Comparison of ENCODE assay signal across 8 mouse cellular contexts in the genomic region with DNA sequence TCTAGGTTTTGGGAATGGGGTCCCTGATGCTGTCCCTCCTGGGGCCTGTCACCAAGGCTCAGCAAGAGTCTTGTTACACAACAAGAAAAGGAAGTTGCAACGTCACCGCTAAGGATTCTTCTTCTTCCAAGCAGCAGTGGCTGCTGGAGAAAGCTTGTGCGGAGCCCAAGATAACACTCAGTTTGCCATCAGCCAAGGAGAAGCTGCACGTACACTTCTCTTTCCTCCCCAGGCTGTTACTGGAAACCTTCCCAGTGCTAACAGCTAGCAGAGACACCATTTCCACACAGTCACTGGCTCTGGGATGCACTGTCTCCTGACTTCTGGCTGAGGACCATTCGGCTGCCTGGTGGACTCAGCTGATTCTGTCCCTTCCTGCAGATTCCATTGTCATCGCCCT. TPM values are rescaled to one million over a fixed set of nuclear protein-coding genes. Genes with fewer than 3 reads are reported as not detected.
A peak's percentile ranks its signal among the peaks of the same experiment; 100 is the strongest.
DNase-seq lines count a peak whose midpoint lies in the region; ATAC-seq lines count a peak whose summit lies in the region.
"Had no signal": no experiment of that assay in that cellular context is flagged by ENCODE, and none has a peak within 500 bp of the region (broad histone marks: within the 10 kb centered on the region; RNA-seq: fewer than 3 reads in every experiment).

No protein-coding gene starts in this region.

- intact Hi-C loops in heart, postnatal 14 days (cut with DNase I) = loop anchor here (5.0 kb wide), 1 partner anchor 175 kb away; no protein-coding TSS in a partner anchor

- peak; percentile 64 for ATAC-seq in granulocyte monocyte progenitor cell, adult 5-6 weeks (replicated peaks; ENCODE audit: poor library complexity, severe bottlenecking)
- ATAC-seq in megakaryocyte progenitor cell, adult 5-6 weeks (replicated peaks; ENCODE audit: poor library complexity) = peak; percentile 47

- peak; percentile 14 to 26 for DNase-seq in left cerebral cortex, adult 18-20 months (ENCODE audit: low spot score in 2 of 2)
- DNase-seq in left cerebral cortex, adult 11 months (ENCODE audit: low spot score) = no peak
- DNase-seq in heart, postnatal 14 days = peak; percentile 36 to 37
- DNase-seq in adrenal gland, postnatal 36 days = no peak
- no peak for DNase-seq in ovary, adult 18-20 months (ENCODE audit: low spot score)
- DNase-seq: cerebellum, postnatal 14 days had no signal

RNA-seq across cellular contexts. Expression of gene Mrap, which starts 9.1 kb away (rescaled TPM):
- under 1 TPM; 0.45 to 0.74 TPM for total RNA-seq in left cerebral cortex, adult 18-20 months (2021)
- total RNA-seq in granulocyte monocyte progenitor cell, adult 5-6 weeks (2014; fragmentation: Nextera tagmentation) = not detected in 2 replicates
- total RNA-seq in granulocyte monocyte progenitor cell, adult 5-6 weeks (2017) = 0.62 TPM in 1 of 2 replicates, not detected in the other
- 10 to 100 TPM; 16.5 to 18.8 TPM for total RNA-seq in heart, postnatal 14 days (2021)
- 0.22 TPM in 1 of 2 replicates, not detected in the other for total RNA-seq in megakaryocyte progenitor cell, adult 5-6 weeks (2015)
- total RNA-seq in megakaryocyte progenitor cell, adult 5-6 weeks (2017) = not detected in 2 replicates
- 100 to 1,000 TPM; 605 to 724 TPM for total RNA-seq in adrenal gland, postnatal 36 days (2021)

RNA-seq across cellular contexts. Expression of gene Mis18a, which starts 19.9 kb away (rescaled TPM):
- total RNA-seq in left cerebral cortex, adult 18-20 months (2021) = 1 to 10 TPM; 5.7 to 6.8 TPM
- total RNA-seq in granulocyte monocyte progenitor cell, adult 5-6 weeks (2014; fragmentation: Nextera tagmentation) = 47.2 and 51.6 TPM in 2 replicates
- 38.0 and 70.5 TPM in 2 replicates for total RNA-seq in granulocyte monocyte progenitor cell, adult 5-6 weeks (2017)
- total RNA-seq in heart, postnatal 14 days (2021) = 1 to 10 TPM; 4.6 to 5.7 TPM
- total RNA-seq in megakaryocyte progenitor cell, adult 5-6 weeks (2015) = 76.3 and 83.9 TPM in 2 replicates
- 49.4 and 49.8 TPM in 2 replicates for total RNA-seq in megakaryocyte progenitor cell, adult 5-6 weeks (2017)
- 1 to 10 TPM; 5.9 to 9.6 TPM for total RNA-seq in adrenal gland, postnatal 36 days (2021)

Comparison
In these comparisons a context has a peak if more than half of its experiments do, and no peak if none do; other contexts are left out.
1. DNase-seq: peak in left cerebral cortex, adult 18-20 months (2 of 2) and heart, postnatal 14 days (2 of 2); none in left cerebral cortex, adult 11 months (single experiment), adrenal gland, postnatal 36 days (0 of 2) and ovary, adult 18-20 months (single experiment).
2. RNA of gene Mrap, which starts 9.1 kb away (total RNA-seq): 605 to 724 TPM in adrenal gland, postnatal 36 days; 16.5 to 18.8 TPM in heart, postnatal 14 days, 0.45 to 0.74 TPM in left cerebral cortex, adult 18-20 months, 0.62 TPM in granulocyte monocyte progenitor cell, adult 5-6 weeks and 0.22 TPM in megakaryocyte progenitor cell, adult 5-6 weeks; every median in the first group is over 10 times any median in the second.